Mouse (Mus musculus): ENCODE measurements around the gene Acrbp. TPM values are rescaled to one million over a fixed set of nuclear protein-coding genes. Genes with fewer than 3 reads are reported as not detected.
A peak's percentile ranks its signal among the peaks of the same experiment; 100 is the strongest.

Gene Acrbp
- polyA plus RNA-seq, 1 experiment from 2014 or later: 16.3 TPM

DNA sequence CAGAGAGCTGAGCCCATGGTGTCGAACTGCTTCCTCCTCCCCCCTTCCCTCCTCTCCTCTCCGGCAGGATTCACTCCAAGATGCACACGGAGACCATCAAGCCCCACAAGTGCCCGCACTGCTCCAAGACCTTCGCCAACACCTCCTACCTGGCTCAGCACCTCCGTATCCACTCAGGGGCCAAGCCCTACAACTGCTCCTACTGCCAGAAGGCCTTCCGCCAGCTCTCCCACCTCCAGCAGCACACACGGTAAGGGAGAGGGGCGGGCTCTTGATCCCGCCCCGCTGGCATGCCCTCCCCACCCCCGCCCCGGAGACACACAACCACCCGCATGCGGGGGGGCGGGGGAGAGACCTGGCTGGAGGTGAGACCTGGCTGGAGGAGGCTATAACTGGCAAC, 17.9 kb upstream of the Acrbp start:
- WGBS: 95% methylated on average over 16 of the region's 16 CpGs
- Histone ChIP-seq H3K4me3 (replicated peaks; ENCODE audit: low read depth, low read length) (no peak overlapping the region), H3K27me3 (ENCODE audit: control insufficient read depth, insufficient read depth, low read length) (no peaks in the 10 kb centered on the region), H3K9ac (replicated peaks; ENCODE audit: low read length) (no peak overlapping the region), H3K4me2 (ENCODE audit: low read length) (no peak overlapping the region), H3K4me1 (ENCODE audit: control insufficient read depth, insufficient read depth, low read length) (no peaks in the 10 kb centered on the region), H3K9me3 (ENCODE audit: control insufficient read depth, low read length) (no peaks in the 10 kb centered on the region), H3K36me3 (ENCODE audit: control insufficient read depth, insufficient read depth, low read length) (peaks cover 76% of the 10 kb centered on the region), H3K27ac (replicated peaks; ENCODE audit: low read depth, low read length) (no peak overlapping the region)
- DNase-seq: no peak
- no peak for ATAC-seq (ENCODE audit: low FRiP score, low TSS enrichment)

GRCm38 (mm10) chr6:125038666-125039065, 10.8 kb upstream of the Acrbp start:
- no peaks in the 10 kb centered on the region for H3K9me3 ChIP-seq (ENCODE audit: control insufficient read depth, low read length)
- H3K27me3 ChIP-seq (ENCODE audit: control insufficient read depth, insufficient read depth, low read length): no peaks in the 10 kb centered on the region
- H3K4me2 ChIP-seq (ENCODE audit: low read length): peak overlapping the region; percentile 49
- H3K36me3 ChIP-seq (ENCODE audit: control insufficient read depth, insufficient read depth, low read length): peaks cover 48% of the 10 kb centered on the region
- H3K4me3 ChIP-seq (replicated peaks; ENCODE audit: low read depth, low read length): no peak overlapping the region
- ATAC-seq (ENCODE audit: low FRiP score, low TSS enrichment): no peak
- no peak overlapping the region for H3K9ac ChIP-seq (replicated peaks; ENCODE audit: low read length)
- no peak for DNase-seq
- 94% methylated on average over 4 of the region's 4 CpGs for WGBS
- peaks cover 8% of the 10 kb centered on the region; the same call in 1 of the 2 replicates for H3K4me1 ChIP-seq (ENCODE audit: control insufficient read depth, insufficient read depth, low read length)
- no peak overlapping the region for H3K27ac ChIP-seq (replicated peaks; ENCODE audit: low read depth, low read length)

- peak overlapping the region; percentile 65 for H3K4me3 ChIP-seq (replicated peaks; ENCODE audit: low read depth, low read length)
Observed at GRCm38 (mm10) chr6:125039131-125039530, 10.4 kb upstream of the Acrbp start.

GRCm38 (mm10) chr6:125039533-125040153, 9.8 kb upstream of the Acrbp start, which contains the start of gene Ing4:
TSS of gene Ing4 (plus strand) at chr6:125039760.
- Histone ChIP-seq H3K9me3 (ENCODE audit: control insufficient read depth, low read length) (no peaks in the 10 kb centered on the region), H3K9ac (replicated peaks; ENCODE audit: low read length) (peak within 1 kb of the TSS; percentile 71), H3K4me3 (replicated peaks; ENCODE audit: low read depth, low read length) (peak within 1 kb of the TSS; percentile 65), H3K27me3 (ENCODE audit: control insufficient read depth, insufficient read depth, low read length) (no peaks in the 10 kb centered on the region), H3K27ac (replicated peaks; ENCODE audit: low read depth, low read length) (peak within 1 kb of the TSS; percentile 72), H3K36me3 (ENCODE audit: control insufficient read depth, insufficient read depth, low read length) (peaks cover 48% of the 10 kb centered on the region), H3K4me2 (ENCODE audit: low read length) (peak within 1 kb of the TSS; percentile 82), H3K4me1 (ENCODE audit: control insufficient read depth, insufficient read depth, low read length) (peaks cover 8% of the 10 kb centered on the region; the same call in 1 of the 2 replicates)
- peak; percentile 97 for ATAC-seq (ENCODE audit: low FRiP score, low TSS enrichment)
- DNase-seq: peak; percentile 98
- WGBS: under 1% methylated on average over 26 of the region's 26 CpGs

More at GRCm38 (mm10) chr6:125039131-125039530, 10.4 kb upstream of the Acrbp start:
- H3K27ac ChIP-seq (replicated peaks; ENCODE audit: low read depth, low read length): 0 out of 2 replicates have a peak overlapping the region, but pooled peaks have one; percentile 6
- H3K9me3 ChIP-seq (ENCODE audit: control insufficient read depth, low read length): no peaks in the 10 kb centered on the region
- ATAC-seq (ENCODE audit: low FRiP score, low TSS enrichment): peak; percentile 26
- peaks cover 48% of the 10 kb centered on the region for H3K36me3 ChIP-seq (ENCODE audit: control insufficient read depth, insufficient read depth, low read length)
- peaks cover 8% of the 10 kb centered on the region; the same call in 1 of the 2 replicates for H3K4me1 ChIP-seq (ENCODE audit: control insufficient read depth, insufficient read depth, low read length)
- DNase-seq: no peak
- peak overlapping the region; percentile 49 for H3K4me2 ChIP-seq (ENCODE audit: low read length)
- 6% methylated on average over 8 of the region's 8 CpGs for WGBS
- H3K9ac ChIP-seq (replicated peaks; ENCODE audit: low read length): no peak overlapping the region
- H3K27me3 ChIP-seq (ENCODE audit: control insufficient read depth, insufficient read depth, low read length): no peaks in the 10 kb centered on the region

- ATAC-seq (ENCODE audit: low FRiP score, low TSS enrichment) (no peak), DNase-seq (no peak)
- Histone ChIP-seq H3K4me2 (ENCODE audit: low read length) (peak overlapping the region; percentile 82), H3K9ac (replicated peaks; ENCODE audit: low read length) (peak overlapping the region; percentile 71), H3K4me3 (replicated peaks; ENCODE audit: low read depth, low read length) (peak overlapping the region; percentile 65), H3K4me1 (ENCODE audit: control insufficient read depth, insufficient read depth, low read length) (peaks cover 8% of the 10 kb centered on the region; the same call in 1 of the 2 replicates), H3K36me3 (ENCODE audit: control insufficient read depth, insufficient read depth, low read length) (peaks cover 48% of the 10 kb centered on the region), H3K9me3 (ENCODE audit: control insufficient read depth, low read length) (no peaks in the 10 kb centered on the region), H3K27me3 (ENCODE audit: control insufficient read depth, insufficient read depth, low read length) (no peaks in the 10 kb centered on the region), H3K27ac (replicated peaks; ENCODE audit: low read depth, low read length) (peak overlapping the region; percentile 72)
- WGBS: 19% methylated on average over 7 of the region's 7 CpGs
Observed at GRCm38 (mm10) chr6:125040221-125040620, 9.3 kb upstream of the Acrbp start.

- Histone ChIP-seq H3K9me3 (ENCODE audit: control insufficient read depth, low read length) (no peaks in the 10 kb centered on the region), H3K4me3 (replicated peaks; ENCODE audit: low read depth, low read length) (no peak overlapping the region), H3K27ac (replicated peaks; ENCODE audit: low read depth, low read length) (no peak overlapping the region), H3K4me1 (ENCODE audit: control insufficient read depth, insufficient read depth, low read length) (peaks cover 8% of the 10 kb centered on the region; the same call in 1 of the 2 replicates), H3K27me3 (ENCODE audit: control insufficient read depth, insufficient read depth, low read length) (no peaks in the 10 kb centered on the region), H3K36me3 (ENCODE audit: control insufficient read depth, insufficient read depth, low read length) (peaks cover 46% of the 10 kb centered on the region), H3K9ac (replicated peaks; ENCODE audit: low read length) (no peak overlapping the region), H3K4me2 (ENCODE audit: low read length) (peak overlapping the region; percentile 82)
- 90% methylated on average over 7 of the region's 7 CpGs for WGBS
- ATAC-seq (ENCODE audit: low FRiP score, low TSS enrichment) (no peak), DNase-seq (no peak)
Observed at GRCm38 (mm10) chr6:125041047-125041446, 8.4 kb upstream of the Acrbp start.

DNA sequence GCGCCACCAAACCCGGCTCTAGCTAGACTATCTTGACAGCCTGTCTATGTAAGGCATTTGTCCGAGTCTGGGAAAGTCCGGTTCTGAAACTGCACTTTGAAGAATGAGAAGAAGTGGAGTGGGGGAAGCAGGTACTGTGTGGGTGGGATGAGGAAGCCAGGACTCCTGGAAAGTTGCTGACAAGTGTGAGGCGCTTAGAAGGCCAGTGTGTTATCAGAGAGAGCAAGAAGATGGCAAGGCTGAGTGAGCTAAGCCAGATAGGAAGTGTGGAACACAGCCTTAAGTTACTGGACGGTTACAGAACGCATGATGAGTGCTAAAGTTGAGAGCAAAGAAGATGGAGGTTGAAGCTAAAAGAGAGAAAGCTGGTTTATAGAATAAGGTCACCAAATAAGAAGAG, 7.4 kb upstream of the Acrbp start:
- H3K27me3 ChIP-seq (ENCODE audit: control insufficient read depth, insufficient read depth, low read length): no peaks in the 10 kb centered on the region
- no peak overlapping the region for H3K9ac ChIP-seq (replicated peaks; ENCODE audit: low read length)
- DNase-seq (no peak), ATAC-seq (ENCODE audit: low FRiP score, low TSS enrichment) (no peak)
- H3K27ac ChIP-seq (replicated peaks; ENCODE audit: low read depth, low read length): no peak overlapping the region
- H3K36me3 ChIP-seq (ENCODE audit: control insufficient read depth, insufficient read depth, low read length): peaks cover 47% of the 10 kb centered on the region
- H3K4me1 ChIP-seq (ENCODE audit: control insufficient read depth, insufficient read depth, low read length): peaks cover 8% of the 10 kb centered on the region; the same call in 1 of the 2 replicates
- no peaks in the 10 kb centered on the region for H3K9me3 ChIP-seq (ENCODE audit: control insufficient read depth, low read length)
- H3K4me2 ChIP-seq (ENCODE audit: low read length): no peak overlapping the region
- WGBS: 96% methylated on average over 7 of the region's 7 CpGs
- H3K4me3 ChIP-seq (replicated peaks; ENCODE audit: low read depth, low read length): no peak overlapping the region

- ATAC-seq (ENCODE audit: low FRiP score, low TSS enrichment) (peak; percentile 53), DNase-seq (peak; percentile 90)
- no peak overlapping the region for H3K4me2 ChIP-seq (ENCODE audit: low read length)
- no peaks in the 10 kb centered on the region for H3K4me1 ChIP-seq (ENCODE audit: control insufficient read depth, insufficient read depth, low read length)
- no peak overlapping the region for H3K27ac ChIP-seq (replicated peaks; ENCODE audit: low read depth, low read length)
- no peak overlapping the region for H3K9ac ChIP-seq (replicated peaks; ENCODE audit: low read length)
- H3K9me3 ChIP-seq (ENCODE audit: control insufficient read depth, low read length): no peaks in the 10 kb centered on the region
- H3K36me3 ChIP-seq (ENCODE audit: control insufficient read depth, insufficient read depth, low read length): peaks cover 82% of the 10 kb centered on the region
- H3K27me3 ChIP-seq (ENCODE audit: control insufficient read depth, insufficient read depth, low read length): no peaks in the 10 kb centered on the region
- WGBS: 37% methylated on average over 5 of the region's 5 CpGs
- no peak overlapping the region for H3K4me3 ChIP-seq (replicated peaks; ENCODE audit: low read depth, low read length)
Observed at GRCm38 (mm10) chr6:125046691-125047090, 2.8 kb upstream of the Acrbp start.

- H3K4me2 ChIP-seq (ENCODE audit: low read length): no peak overlapping the region
- H3K27me3 ChIP-seq (ENCODE audit: control insufficient read depth, insufficient read depth, low read length): no peaks in the 10 kb centered on the region
- 73% methylated on average over 5 of the region's 5 CpGs for WGBS
- no peak overlapping the region for H3K9ac ChIP-seq (replicated peaks; ENCODE audit: low read length)
- ATAC-seq (ENCODE audit: low FRiP score, low TSS enrichment): no peak
- H3K4me1 ChIP-seq (ENCODE audit: control insufficient read depth, insufficient read depth, low read length): no peaks in the 10 kb centered on the region
- H3K9me3 ChIP-seq (ENCODE audit: control insufficient read depth, low read length): no peaks in the 10 kb centered on the region
- H3K36me3 ChIP-seq (ENCODE audit: control insufficient read depth, insufficient read depth, low read length): peaks cover 91% of the 10 kb centered on the region
- no peak for DNase-seq
- H3K27ac ChIP-seq (replicated peaks; ENCODE audit: low read depth, low read length): no peak overlapping the region
- no peak overlapping the region for H3K4me3 ChIP-seq (replicated peaks; ENCODE audit: low read depth, low read length)
Observed at GRCm38 (mm10) chr6:125051237-125051636, 1.7 kb downstream of the Acrbp start.
